Mouse (Mus musculus): ENCODE measurements at regions not wholly inside any gene's neighbourhood (a gene's known extent, or its start where the extent isn't known, plus 50 kb on each side); places are given as distances from the start of the nearest gene placed in this dataset.
A peak's percentile ranks its signal among the peaks of the same experiment; 100 is the strongest.

DNA sequence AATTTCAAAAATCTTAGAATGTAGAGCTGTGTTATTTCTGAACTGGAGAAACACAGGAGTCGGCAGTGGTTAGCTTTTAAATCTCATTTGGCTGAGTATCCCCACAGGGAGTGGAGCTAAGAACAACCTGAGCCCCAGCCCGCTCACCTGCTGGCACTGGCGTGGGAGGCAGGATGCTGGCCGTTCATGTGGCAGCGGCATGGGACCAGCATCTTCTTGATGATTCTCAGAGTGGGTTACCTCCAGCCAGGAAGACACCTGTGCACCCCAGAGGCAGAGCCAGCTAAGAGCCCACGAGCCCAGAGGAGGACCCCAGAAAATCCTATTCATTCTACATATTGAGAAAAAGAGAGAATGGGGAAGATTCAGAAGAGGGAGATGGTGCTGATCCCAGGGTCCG, 181.7 kb downstream of the Vrk1 start:
- no peak for DNase-seq (ENCODE audit: low spot score)

DNA sequence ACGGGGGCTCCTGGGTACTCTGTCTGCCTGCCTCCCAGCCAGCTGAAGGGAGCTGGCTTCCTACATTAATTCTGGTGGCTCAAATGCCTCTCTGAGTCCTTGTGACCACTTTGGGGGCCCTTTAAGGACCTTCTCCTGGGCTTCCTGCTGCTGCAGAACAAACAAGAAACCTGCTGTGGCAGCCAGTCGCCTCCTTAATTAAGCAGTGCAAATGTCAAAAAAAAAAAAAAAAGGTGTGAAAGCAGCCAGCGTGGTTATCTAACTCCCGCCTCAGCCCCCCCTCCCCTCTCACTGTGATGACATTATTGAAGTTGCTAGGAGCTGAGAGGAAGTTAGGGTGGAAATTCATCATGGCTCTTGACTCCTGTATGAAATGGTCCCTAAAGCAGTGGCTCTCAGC, 189.3 kb downstream of the Vrk1 start:
- DNase-seq (ENCODE audit: low spot score) = no peak

DNA sequence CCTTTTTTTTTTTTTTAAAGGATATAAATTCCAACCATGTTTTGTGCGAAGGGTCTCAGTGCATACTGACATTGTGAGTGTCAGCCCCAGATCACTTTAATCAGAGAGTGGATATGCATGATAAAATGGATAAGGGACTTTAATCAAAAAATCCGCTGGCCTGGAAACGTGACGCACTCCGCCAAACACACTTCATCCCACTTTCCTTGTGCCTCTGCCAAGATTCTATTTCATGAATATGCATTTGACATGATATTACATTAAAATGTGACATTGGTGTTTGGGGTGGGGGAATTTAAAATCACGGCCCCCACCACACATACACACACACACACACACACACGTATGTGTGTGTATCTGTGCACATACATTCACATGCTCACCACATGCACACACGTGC, 193.5 kb downstream of the Vrk1 start:
- no peak for DNase-seq (ENCODE audit: low spot score)

DNA sequence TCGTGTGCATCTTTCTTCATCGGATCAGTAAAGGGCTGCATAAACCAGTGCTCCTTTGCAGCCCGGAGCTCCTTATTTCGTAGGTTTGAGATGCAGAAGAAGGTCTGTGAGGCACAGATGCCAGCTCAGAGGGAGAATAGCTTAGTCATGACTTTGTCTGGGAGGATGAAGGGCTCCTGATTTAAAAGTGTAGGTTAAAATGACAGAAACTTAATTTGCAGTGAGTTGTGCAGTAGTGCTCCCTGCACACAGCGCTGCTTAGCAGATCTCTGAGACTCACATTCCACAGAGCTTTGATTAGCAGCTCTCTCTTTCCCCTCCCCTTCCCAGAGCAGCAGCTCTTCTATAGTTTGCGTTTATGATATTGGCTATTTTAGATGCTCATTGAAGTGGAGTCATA, 200.9 kb downstream of the Vrk1 start:
- no peak for DNase-seq (ENCODE audit: low spot score)

DNA sequence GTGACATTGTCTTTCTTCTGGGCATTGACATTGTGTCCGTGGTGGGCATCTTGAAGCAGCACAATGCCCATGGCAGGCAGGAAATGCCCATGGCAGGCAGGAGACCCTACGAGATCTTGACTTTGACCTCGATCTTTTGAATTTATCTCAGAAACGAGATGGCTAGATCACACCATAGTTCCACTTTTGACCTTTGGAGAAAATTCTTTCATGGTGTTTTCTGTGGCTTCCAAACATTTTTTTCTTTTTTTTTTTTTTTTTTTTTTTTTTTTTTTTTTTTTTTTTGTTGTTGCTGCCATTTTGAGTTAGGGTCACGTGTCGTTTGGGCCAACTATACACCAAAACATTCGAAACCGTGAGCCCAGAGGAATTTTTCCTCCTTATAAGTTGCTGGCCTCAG, 201.5 kb downstream of the Vrk1 start:
- no peak for DNase-seq (ENCODE audit: low spot score)

DNA sequence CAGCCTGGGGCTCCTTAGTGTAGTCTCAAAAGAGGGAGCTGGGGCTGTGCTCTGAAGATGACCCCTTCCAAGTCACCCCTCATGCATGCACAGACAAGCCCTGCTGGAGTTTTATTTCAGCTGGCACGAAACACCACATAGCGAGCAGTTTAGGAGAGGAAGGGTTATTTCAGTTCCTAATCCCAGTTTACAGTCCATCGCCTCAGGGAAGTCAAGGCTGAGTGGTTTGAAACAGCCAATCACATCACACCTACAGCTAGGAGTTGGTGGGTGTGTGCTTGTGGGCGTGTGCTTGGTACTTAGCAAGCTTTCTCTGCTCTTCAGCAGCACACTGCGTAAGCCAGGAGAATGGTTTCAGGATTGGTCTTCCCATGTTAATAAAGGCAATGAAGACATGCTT, 202.4 kb downstream of the Vrk1 start:
- no peak for DNase-seq (ENCODE audit: low spot score)

DNA sequence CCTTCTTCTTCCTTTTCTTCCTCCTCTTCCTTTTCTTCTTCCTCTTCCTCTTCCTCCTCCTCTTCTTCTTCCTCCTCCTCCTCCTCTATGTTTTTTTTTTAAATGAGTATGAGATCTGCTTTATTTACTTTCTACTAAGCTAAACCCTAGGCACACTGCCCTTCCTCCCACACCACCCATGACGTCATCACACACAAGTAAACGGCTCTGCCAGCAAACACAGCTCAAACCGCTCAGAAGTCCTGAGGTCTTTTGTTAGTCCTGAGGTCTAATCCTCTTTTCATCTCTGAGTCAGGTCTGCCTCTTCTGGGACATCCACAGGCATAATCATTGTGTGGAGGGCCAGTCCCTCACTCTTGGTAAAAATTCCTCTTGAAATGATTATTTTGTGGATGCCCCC, 210.0 kb downstream of the Vrk1 start:
- no peak for DNase-seq (ENCODE audit: low spot score)

DNA sequence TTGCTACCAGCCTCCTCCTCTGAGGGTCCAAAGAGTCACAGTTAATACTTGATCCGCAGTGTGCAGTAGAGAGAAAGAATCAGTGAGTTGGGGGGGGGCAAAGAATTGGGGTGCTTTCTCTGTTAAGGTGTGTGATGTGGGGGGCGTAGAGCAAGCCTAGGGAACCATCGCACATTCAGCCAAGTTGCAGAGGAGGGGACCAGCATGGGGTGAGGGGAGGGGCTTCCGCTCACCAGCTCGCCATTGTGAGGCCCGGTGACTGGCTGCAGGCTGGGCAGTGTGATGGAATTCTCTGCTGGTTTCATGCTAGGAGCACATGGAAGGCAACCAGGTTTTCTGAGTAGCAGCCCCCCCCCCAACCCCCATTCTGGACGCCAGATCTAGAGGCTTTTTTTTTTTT, 216.2 kb downstream of the Vrk1 start:
- DNase-seq (ENCODE audit: low spot score) = peak; percentile 64

DNA sequence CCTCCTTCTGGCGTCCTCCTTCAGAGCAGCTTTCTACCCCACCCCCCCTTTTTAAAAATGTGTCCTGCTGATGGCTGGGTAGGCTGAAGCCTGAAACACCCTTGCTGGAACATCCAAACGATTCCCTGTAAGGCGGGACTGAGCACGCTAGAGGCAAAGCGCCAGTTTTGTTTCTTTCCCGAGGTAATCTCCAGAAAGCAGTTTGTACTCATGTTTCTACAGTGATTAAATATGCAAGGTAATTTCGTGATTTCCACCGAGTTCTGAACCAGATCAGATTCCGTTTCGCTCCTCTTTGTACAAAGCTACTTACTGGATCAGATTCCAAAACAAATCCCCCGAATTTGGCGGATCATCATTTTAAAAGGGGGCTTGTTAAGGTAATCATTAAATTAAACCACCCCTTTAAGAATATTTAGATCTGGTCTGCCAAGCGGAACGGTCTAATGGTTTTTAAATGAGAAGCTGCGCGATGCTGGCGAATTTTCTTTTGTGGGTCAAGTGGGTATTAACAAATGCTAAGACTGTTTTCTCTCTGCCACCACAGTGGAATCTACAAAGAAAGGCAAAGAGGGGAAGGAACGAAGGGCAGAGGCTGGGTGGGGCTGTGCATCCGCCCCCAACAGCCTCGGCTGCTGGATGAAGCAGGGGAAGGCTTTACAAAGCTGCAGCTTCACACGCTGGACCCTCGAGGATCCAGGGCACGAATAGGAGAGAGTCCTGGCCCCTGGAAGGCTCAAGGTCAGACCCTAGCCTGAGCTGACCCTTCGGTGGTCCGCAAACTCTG, 216.9 kb downstream of the Vrk1 start:
- DNase-seq (ENCODE audit: low spot score) = peak; percentile 48

DNA sequence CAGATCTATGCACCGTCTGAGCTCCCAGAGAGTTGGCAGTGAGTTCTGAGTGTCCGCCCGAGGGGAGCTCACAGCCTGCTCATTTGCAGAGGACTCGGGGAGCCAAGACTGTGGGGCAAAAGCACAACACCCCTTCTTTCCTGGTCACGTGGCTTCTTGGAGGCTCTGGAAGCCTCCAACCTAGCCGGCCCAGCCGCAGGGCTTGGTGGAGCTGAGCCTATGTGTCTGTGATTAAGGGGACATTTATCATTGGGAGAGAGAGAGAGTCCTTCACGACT, 217.5 kb downstream of the Vrk1 start:
- no peak for DNase-seq (ENCODE audit: low spot score)

DNA sequence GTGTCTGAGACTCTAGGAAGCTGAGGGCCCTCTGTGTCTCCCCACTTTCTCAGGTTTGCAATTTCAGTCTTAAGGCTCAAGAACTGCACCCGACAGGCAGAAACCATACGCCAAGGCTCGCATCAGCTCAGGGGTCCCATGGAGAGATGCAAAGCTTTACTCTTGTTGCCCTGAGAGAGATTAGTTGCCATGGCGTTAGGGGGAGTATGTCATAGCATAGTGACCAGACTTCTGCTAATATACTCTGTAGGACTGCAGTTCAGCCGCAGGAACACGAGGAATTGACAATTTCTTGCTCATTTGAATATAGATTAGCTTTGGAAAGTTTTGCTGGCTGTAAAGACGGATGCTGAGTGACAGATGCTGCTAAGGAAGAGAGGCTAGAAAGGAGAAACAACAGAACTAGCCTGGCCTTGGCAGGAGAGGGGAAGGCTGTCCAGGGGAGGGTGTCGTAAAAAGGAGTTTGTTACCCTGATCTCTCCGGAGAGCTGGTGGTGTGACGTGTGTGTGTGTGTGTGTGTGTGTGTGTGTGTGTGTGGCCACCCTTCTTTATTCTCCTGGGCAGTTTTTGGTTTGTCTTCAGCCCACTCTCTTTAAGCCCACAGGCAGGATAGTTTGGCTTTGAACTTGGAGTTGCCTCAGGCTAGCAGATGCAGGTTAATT, 235.3 kb downstream of the Vrk1 start:
- peak; percentile 44 for DNase-seq (ENCODE audit: low spot score)

DNA sequence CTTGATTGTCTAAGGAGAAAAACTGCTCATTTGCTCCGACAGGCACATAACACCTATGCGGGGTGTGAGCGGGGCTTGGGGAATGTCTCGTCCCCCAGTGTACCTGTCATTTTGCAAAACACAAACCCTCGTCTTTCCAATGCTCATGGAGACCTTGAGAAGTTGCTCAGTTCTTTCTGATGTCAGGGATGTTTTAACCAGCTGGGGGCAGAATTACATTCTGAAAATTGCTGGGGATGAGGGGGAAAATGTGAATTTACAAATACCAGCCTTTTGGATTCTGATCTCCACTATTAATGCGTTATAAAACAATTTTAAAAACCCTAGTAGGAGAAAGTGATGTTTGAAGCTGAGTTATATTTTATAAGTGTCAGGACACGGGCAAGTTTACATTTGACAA, 263.6 kb downstream of the Vrk1 start:
- peak; percentile 6 for DNase-seq (ENCODE audit: low spot score)

DNA sequence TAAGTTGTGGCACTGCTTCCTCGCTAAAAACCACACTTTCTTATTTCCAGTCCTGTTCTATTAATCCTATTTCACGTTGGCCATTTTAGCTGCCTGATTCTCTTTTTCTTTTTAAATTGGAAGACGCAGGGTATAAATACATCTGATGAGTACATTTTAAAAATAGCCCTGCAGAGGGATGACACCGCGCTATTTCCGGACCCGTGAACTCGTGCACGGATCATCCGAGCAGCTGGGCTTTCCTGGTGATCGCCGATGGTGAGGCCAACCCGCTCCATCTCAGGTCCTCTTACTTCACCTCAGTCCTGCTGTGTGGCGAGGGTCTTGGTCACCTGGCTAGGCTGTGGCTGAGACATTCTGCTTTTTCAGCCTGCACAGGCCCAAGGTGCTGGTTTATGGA, 267.9 kb downstream of the Vrk1 start:
- DNase-seq (ENCODE audit: low spot score) = no peak

DNA sequence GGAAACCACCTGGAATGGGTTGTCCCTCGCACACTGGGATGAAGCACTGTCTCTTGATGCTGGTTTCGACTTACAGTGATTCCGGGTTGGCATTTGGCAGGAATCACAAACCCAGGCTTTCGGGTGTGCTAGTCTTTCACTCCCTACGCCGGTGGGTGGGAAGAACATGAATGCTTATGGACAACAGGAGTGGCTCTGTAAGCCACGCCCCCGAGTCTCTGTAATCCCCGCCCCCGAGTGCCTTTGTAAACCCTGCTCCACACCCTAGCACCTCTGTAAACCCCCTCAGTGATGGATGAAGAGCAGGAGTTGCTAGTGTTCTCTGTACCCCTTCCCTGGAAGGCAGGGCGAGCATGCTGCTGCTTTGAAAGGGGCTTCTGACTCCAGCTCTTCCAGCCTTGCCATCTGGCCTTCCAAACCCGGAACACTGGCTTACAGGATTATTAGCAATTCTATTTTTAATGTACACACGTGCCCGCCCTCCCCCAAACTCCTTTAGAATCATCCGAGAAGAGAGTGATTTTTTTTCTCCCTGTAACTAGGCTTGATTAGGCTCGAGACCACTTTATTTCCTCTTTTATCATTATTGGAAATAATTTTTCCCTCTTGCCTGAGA, 272.6 kb downstream of the Vrk1 start:
- no peak for DNase-seq (ENCODE audit: low spot score)

DNA sequence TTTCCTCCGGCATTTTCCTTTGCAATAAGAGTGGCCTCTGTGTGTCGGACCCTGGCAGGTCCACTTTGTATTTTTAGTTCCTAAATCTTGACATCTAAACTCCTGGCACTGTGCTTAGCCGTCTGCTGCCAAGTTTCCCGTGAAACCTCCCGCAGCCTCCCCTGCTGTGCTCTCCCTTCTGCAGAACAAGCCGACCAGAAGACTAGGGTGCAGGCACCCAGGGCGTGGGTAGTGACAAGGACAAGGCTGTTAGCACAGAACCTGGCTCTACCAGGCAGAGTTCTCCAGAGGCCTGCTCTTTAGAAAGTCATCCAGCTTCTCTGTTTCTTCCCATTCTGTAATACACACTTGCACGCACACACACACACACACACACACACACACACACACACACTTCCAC, 274.8 kb downstream of the Vrk1 start:
- no peak for DNase-seq (ENCODE audit: low spot score)

DNA sequence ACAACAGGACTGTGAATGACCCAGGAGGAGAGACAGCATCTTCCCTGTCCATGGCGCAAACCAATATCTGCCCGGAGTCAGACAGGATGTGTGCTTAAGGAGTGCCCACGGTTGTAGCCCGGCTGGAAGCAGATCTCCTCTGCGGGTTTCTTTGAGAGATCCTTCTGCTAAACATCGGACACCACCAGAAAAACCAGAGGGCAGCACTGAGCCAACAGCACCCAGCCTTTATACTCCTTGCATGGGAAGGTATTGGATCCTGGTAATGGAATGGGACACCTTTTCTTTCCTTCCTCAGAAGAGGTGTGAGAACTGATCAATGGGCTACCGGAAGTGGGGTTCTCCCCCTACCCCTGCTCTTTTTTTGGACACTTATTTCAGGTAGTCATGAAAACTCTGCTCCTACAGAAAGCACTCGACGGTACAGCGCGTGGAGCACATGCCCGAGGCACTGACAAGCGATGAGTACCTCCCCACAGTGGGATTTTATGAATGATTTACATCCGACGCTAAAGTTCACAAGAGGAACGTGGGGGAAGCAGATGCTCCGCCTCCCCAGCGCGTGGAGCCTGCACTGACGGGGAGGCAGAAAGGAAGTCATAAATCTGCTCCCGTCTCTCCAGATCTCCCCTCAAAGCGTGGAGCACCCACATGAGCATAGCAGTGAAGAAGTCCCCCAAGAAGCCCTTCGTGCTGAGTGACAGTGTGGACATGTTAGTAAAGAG, 278.9 kb downstream of the Vrk1 start:
- no peak for DNase-seq (ENCODE audit: low spot score)

DNA sequence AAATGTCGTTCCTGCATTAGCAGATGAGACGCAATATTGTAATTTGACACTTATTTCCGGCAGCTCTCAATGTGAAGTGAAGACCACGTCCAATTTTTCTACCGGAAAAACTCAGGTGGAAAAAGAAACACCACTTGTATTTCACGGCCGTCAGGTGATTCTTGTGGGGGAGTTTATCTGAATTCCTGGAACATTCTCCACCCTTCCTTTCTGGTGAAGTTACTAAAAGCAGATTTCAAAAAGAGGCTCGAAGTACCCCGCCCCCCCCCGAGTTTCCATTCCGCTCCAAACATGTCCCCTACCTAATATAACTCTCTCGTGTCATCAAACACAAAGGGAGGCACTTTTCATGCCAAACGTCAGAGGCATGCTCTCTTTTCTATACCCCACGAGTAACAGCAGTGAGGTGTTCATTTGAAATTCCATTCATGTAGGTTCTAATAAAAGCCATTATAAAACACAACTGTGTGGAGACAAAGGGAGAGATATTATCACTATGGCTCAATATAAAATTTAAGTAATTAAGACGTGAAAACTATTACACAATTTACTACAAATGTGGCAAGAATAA, 281.5 kb downstream of the Vrk1 start:
- DNase-seq (ENCODE audit: low spot score) = no peak

DNA sequence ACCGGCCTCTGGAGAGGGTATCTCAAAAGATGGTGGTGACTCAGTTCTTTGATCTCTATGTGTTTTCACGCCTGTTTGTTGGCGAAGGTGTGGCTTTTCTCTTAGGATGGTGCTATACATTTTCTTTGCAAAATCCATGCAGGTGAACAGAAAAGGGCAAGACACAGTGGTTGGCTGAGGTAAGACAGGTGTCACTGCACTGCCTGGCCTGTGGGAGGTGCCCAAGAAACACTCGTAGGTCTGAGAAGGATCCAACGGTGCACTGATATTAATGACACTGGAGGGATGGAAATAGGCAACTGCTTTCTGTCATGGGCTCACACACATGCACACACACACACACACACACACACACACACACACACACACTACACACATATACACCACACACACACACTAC, 283.1 kb downstream of the Vrk1 start:
- DNase-seq (ENCODE audit: low spot score) = no peak

DNA sequence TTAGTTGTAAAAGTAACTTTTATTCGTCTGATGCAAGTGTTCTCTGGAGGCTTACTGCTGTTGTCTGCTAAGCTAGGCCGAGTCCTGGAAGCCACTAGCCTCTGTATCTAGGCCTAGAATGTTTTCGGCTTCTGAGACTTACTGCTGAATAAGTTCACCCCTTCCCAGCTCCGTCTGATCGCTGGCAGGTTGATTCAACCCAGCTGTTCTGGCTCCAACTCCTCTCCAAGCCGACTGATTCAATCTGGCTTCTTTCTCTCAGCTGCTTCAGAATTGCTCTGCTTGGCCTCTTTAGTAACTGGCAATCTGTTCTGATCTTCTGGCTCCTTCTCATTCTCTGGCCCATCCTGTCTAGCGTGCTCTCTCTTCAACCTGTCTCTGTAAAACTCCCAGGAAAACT, 285.6 kb downstream of the Vrk1 start:
- DNase-seq (ENCODE audit: low spot score) = no peak

DNA sequence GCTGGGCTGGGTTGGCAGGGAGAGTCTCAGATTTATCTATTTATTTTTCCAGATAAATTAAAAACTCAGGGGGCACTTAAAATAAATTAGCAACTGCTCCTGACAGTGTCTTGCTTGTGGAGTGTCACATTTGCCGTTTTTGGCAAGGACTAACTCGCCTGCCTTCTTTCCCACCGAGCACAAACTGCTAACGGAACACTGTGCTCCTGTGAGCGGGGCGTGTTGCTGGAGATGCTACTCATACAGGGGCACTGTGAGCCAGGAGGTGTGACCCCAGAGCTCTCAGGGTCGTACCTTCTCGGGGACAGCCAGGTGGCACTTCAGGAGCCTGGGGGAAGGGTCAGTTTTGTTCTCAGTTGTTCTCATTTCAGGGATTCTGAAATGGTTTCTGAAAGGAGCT, 292.6 kb downstream of the Vrk1 start:
- no peak for DNase-seq (ENCODE audit: low spot score)

DNA sequence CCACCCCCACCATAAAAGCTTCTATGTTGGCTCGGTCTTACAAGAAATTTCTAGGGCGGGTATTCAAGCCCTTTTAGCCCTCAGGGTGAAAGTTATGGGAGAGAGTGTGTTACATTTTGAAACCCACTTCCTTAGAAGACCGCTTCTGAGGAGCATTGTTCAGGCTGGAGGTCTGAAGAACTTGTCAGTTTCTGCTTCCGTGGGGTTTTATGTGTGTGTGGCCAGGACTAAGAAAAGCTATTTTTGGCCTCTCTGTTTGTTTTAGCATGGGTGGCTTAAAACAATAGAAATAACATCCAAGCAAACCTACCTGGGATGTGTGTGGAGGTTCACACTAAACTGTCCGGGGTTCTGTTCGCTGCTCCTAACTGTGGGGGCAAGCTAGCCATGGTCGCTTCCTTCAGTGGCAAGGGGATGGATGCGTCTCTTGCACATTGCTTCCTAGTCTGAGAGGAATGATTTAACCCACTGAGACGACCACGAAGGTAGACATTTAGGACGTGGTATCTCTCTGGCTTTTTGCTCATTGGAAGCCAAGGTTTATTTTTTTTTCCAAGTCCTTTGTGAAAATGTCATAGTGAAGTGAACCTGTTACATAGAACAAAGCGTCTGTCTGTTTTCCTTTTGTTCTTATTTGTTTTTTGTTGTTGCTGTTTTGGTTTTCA, 298.4 kb downstream of the Vrk1 start:
- no peak for DNase-seq (ENCODE audit: low spot score)

DNA sequence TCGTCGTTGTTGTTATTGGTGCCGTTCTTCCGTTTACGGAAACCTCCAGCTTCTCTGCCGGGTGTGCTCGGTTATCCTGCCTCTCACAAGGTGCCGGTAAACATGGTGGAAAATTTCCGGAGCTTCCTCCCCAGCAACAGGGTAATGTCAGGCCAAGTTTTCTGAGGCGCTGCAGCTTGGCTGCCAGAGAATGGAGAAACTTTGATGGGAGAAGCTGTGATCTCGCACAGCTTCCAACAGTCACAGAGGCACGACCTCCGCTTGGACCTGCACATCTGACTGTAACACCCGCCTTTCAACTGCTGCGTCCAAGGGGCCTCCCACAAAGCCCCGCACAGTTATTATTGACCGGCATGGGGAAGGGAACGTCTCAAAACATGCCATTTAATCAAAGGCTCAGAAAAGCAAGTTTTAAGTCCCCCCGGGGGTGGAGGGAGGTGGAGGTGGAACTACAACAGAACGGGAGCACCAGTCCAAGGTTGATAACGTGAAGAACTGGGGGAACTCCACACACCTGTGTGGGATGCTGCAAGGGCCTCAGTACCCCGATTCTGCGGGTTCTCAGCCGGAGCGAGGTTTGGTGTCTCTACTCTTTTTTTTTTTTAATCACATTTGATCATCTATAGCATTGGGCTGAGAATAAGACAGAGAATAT, 299.1 kb downstream of the Vrk1 start:
- DNase-seq (ENCODE audit: low spot score) = no peak
